Mouse (Mus musculus): ENCODE measurements at regions not wholly inside any gene's neighbourhood (a gene's known extent, or its start where the extent isn't known, plus 50 kb on each side); places are given as distances from the start of the nearest gene placed in this dataset.

DNA sequence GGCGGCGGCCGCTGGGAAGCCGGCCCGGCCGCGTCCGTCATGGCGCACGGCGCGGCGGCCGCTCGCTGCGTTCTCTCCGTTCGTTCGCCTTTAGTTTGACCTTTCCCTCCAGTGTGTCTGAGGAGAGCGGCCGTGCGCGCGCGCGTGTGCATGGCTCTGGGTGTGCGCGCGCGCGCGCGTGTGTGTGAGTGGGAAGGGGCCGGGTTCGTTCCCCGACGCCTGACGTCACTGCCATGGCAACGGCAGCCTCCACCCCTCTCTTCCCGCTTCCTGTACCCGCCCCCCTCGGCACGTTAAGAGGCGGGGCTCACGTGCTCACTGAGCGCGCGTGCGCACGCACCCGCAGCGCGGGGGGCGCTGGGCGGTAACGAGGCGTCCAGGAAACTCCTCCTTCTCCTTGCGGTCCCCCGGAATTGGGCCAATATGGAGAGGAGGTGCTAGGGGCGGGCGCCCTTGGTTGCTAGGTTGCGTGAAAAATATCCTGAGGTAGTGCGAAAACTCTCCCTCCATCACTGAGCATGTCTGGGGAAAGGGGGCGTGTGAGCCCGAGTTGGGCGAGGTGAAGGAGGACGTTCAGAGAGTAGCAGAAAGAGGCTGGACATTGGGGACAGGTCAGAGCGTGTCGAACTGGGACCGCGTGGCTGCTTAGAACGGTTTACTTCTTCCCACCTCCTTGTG, 1862.5 kb upstream of the Lrrc6 start:
- peak; percentile 97 for DNase-seq (ENCODE audit: low spot score)

- DNase-seq (ENCODE audit: low spot score): no peak
These were observed 1861.7 kb upstream of the Lrrc6 start for GRCm38 (mm10) chr15:68362081-68363057.

- DNase-seq (ENCODE audit: low spot score): no peak
These were observed 1860.5 kb upstream of the Lrrc6 start for GRCm38 (mm10) chr15:68360956-68361908.

- no peak for DNase-seq (ENCODE audit: low spot score)
These were observed 1858.8 kb upstream of the Lrrc6 start for GRCm38 (mm10) chr15:68359496-68359895.

- no peak for DNase-seq (ENCODE audit: low spot score)
These were observed 1855.2 kb upstream of the Lrrc6 start for GRCm38 (mm10) chr15:68355957-68356356.

DNA sequence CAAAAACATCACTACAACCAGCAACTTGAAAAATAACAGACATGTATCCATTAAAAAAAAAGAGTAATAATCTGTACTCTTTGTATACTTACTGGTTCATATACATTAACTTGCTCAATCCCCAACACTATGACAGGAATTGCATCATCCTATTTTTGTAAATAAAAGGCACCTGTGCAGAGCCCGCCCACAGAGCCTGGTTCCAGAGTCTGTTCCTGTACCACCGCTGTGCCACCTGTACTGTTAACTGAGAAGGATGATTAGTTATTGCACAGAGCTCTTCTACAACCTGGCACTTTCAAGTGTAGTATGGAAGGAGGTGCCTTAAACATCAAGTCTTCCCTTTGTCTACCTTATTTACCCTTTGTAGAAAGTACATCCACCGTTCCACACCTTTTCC, 1843.9 kb upstream of the Lrrc6 start:
- DNase-seq (ENCODE audit: low spot score): no peak

DNA sequence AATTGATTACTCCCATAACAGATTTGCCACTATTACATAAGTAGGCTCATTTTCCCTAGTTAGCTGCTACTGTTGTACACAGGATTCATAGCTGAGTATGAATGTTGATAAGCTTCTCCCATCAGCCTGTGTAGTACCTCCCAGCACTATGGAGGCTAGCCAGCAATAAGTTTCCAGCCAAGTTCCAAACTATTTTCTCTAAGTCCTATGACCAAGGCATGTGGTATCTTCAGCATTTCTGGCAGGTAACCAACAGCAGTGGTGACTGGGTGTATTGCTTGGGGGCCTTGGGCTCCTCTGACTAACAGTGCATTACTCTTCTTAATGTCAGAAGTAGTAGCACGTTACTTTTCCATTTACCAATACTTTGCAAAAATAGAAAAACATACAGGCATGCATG, 1841.8 kb upstream of the Lrrc6 start:
- no peak for DNase-seq (ENCODE audit: low spot score)

DNA sequence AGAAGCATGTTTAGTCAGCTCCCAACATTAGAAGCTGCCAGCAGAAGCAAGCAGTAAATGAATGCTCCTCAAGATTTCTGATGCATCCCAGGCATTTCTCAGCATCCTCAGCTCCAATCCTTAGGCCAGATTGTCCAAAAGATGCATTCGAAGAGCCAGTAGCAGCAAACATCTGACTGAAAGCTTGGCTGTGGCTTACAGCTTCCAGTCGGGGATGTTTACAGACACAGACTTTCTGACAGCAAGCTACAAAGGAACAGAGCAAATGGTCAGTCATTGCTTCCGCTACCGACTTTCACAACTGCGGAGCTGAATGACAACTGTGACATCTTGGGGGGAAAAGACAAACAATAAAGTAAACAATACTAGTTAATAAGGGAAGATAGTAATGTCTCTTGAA, 1840.3 kb upstream of the Lrrc6 start:
- DNase-seq (ENCODE audit: low spot score): no peak

DNA sequence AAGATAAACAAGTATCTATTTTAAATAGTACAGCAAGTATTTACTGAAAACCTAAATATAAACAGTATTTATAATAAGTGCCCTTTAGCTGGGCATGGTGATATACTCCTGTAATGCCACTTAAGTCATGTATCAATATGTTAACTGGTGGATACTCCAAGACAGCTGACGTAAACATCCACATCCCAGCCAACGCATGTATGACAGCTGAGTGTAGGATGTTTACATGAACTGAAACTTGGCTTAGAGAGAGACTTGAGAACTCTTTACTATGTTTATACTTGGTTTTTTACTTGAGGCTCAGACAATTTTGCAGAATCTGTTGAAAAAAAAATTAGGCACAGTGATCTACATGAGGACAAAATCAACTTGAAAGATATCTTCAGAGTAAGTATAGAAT, 1836.6 kb upstream of the Lrrc6 start:
- DNase-seq (ENCODE audit: low spot score): no peak

GRCm38 (mm10) chr15:68335837-68336236, 1835.1 kb upstream of the Lrrc6 start:
- DNase-seq (ENCODE audit: low spot score): no peak

DNA sequence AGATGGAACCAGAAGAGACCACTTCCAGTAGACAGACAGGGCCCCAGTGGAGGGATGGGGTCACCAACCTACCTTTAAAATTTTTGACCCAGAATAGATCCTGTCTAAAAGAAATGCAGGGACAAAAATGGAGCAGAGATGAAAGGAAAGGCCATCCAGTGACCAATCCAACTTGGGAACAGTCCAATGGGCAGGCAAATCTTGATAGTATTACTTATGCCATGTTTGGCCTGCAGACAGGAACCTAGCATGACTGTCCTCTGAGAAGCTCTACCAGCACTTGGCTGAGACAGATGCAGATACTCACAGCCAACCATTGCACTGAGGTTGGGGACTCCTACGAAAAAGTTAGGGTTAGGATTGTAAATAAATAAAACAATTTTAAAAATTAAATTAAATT, 1815.4 kb upstream of the Lrrc6 start:
- DNase-seq (ENCODE audit: low spot score): no peak
